Mouse (Mus musculus): ENCODE data around the gene Plppr3.

GRCm38 (mm10) chr10:79855558-79856184 lies 18.8 kb downstream of the Plppr3 start:
- TF ChIP-seq GATA1 (IDR thresholded peaks at IDR 0.05; ENCODE audit: low read length) (no peak), TAL1 (IDR thresholded peaks at IDR 0.05; ENCODE audit: low read length) (no peak)

Data from erythroblast, embryonic 14.5 days (primary cell).